Mouse (Mus musculus) neural tube, embryonic 14.5 days (tissue): ENCODE data around the gene Gda. TPM values are rescaled to one million over a fixed set of nuclear protein-coding genes. Genes with fewer than 3 reads are reported as not detected.

Experiments used
- ATAC-seq: fragments of 200-750 bp; cut with Nextera tagmentation; 2 replicates; pipeline ENCODE4 v1.8.0; 2017; ENCODE audit warnings: low read depth, mild to moderate bottlenecking, moderate TSS enrichment, moderate library complexity
- H3K27ac ChIP-seq: fragments of 300-500 bp; sonication (generic); 2 replicates; pipeline ENCODE4 v1.5.1; 2014; ENCODE audit warnings: low read depth, mild to moderate bottlenecking, control low read depth, low read length, moderate library complexity, mixed read lengths
- H3K27me3 ChIP-seq: fragments of 300-500 bp; sonication (generic); 2 replicates; pipeline ENCODE4 v1.6.1; 2014; ENCODE audit warnings: low read length; ENCODE audit not compliant: control insufficient read depth, insufficient read depth
- H3K36me3 ChIP-seq: fragments of 300-500 bp; sonication (generic); 2 replicates; pipeline ENCODE4 v1.6.1; 2014; ENCODE audit warnings: low read length, mixed read lengths; ENCODE audit not compliant: control insufficient read depth, insufficient read depth
- H3K4me1 ChIP-seq: fragments of 300-500 bp; sonication (generic); 2 replicates; pipeline ENCODE4 v1.6.1; 2014; ENCODE audit warnings: low read length; ENCODE audit not compliant: control insufficient read depth, insufficient read depth
- H3K4me2 ChIP-seq: fragments of 300-500 bp; sonication (generic); 2 replicates; pipeline ENCODE4 v1.6.1; 2014; ENCODE audit warnings: mild to moderate bottlenecking, low read depth, low read length, control low read depth
- H3K4me3 ChIP-seq: fragments of 300-500 bp; sonication (generic); 2 replicates; pipeline ENCODE4 v1.5.1; 2014; ENCODE audit warnings: low read depth, low read length, control low read depth, mixed read lengths
- H3K9ac ChIP-seq: fragments of 300-500 bp; sonication (generic); replicated peaks from 2 replicates; pipeline ENCODE4 v1.6.1; 2014; ENCODE audit warnings: low read depth, mild to moderate bottlenecking, control low read depth, low read length, mixed read lengths
- H3K9me3 ChIP-seq: fragments of 300-500 bp; sonication (generic); 2 replicates; pipeline ENCODE4 v1.6.1; 2016; ENCODE audit warnings: low read length; ENCODE audit not compliant: control insufficient read depth
- WGBS: fragments of 180-500 bp; shearing (Covaris S2); extraction: QIAGEN DNeasy Blood & Tissue Kit; methylation state at CpG from one replicate; pipeline ENCODE4 v1.1.7; 2014; 5-methylcytosine and 5-hydroxymethylcytosine counted together
- polyA plus RNA-seq: library from polyadenylated mRNA; unstranded; fragments of >200 nt; fragmentation: Nextera tagmentation; extraction: Ambion mirVana; gene quantifications from 2 replicates; pipeline ENCODE4 v1.2.1, GENCODE M21; 2014

Gda gene
- polyA plus RNA-seq, 1 experiment from 2014 or later = 0.60 TPM

DNA sequence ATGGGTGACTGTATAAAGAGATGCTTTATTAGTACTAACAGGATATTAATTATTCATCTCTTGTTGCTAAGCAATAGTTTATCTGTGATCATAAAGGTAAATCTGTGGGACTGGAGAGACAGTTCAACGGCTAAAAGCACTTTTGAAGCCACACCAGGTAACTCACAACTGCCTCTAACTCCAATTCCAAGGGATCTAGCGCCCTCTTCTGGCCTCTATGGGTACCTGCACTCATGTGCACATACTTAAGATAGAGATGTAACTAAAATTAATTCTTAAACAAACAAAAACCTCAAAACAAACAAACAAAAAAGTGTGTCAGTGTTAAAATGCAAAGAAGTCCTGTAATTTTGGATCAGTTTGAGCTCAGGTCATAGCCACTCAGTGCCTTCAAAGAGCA, 101.9 kb downstream of the Gda start:
- Histone ChIP-seq H3K9ac (no peak overlapping the region), H3K4me2 (no peak overlapping the region), H3K9me3 (no peaks in the 10 kb centered on the region), H3K4me1 (no peaks in the 10 kb centered on the region), H3K4me3 (no peak overlapping the region), H3K27me3 (no peaks in the 10 kb centered on the region), H3K36me3 (no peaks in the 10 kb centered on the region), H3K27ac (no peak overlapping the region)
- no peak for ATAC-seq
- WGBS = 42% methylated on average over 2 of the region's 2 CpGs

DNA sequence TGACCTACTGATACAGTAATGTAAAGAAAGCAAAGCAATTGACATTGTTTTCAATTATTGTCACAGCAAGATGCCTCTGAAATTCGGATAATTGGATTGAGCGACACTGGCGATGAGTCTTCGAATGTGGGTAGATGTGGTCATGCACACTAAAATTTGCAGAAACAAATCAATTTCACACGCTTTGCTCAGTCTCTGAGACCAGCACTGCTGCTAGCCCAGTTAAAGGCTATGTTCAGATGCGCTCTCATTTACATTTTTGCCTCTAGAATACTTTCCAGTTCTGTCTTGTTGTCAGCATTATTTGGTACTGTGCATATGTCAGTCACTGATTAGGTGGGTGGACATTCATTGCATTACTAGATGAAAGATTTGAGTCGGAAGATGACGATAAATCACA, 102.5 kb downstream of the Gda start:
- WGBS = 44% methylated on average over 8 of the region's 8 CpGs
- peak; percentile 36 for ATAC-seq
- H3K36me3 ChIP-seq = no peaks in the 10 kb centered on the region
- H3K27me3 ChIP-seq = no peaks in the 10 kb centered on the region
- no peaks in the 10 kb centered on the region for H3K9me3 ChIP-seq
- no peak overlapping the region for H3K4me2 ChIP-seq
- no peak overlapping the region for H3K9ac ChIP-seq
- no peak overlapping the region for H3K4me3 ChIP-seq
- H3K27ac ChIP-seq = no peak overlapping the region
- H3K4me1 ChIP-seq = no peaks in the 10 kb centered on the region

DNA sequence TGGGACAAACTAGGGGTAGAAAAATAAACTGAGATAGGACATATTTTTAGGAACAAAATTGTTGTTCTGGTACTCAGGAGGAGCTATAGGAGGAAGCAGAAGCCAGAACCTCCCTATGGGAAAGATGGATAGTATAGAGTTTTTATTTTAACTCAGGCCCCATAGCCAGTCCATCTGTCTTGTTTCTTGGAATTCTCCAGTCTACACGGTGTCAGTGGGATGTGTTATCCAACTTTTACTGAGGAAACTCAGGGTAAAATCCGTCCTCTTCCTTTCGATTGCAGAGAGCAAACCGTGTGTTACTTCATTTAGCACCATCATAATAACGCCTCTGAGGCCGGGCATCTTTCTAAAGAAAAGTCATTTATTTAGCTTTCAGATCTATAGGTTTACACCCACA, 104.1 kb downstream of the Gda start:
- Histone ChIP-seq H3K4me2 (no peak overlapping the region), H3K9ac (no peak overlapping the region), H3K4me3 (no peak overlapping the region), H3K36me3 (no peaks in the 10 kb centered on the region), H3K4me1 (no peaks in the 10 kb centered on the region), H3K27me3 (no peaks in the 10 kb centered on the region), H3K27ac (no peak overlapping the region), H3K9me3 (no peaks in the 10 kb centered on the region)
- ATAC-seq = no peak
- WGBS = 94% methylated on average over 6 of the region's 6 CpGs

DNA sequence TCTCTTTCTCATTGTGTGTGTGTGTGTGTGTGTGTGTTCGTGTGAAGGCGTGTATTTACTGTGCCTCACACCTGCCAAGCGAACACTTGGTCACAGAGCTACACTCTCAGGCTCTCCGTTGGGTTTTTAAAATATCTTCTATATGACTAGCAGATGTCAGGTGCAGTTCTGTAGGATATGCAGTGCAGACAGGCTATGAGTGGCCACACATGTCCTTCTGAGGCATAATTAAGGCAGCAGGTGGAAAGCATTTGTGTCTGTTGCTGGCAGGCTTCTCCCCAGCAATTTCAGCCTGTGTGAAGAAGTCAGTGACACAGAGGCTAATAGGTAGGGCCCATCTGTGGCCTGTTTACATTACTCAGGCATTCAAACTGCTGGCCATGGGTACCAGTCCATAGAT, 104.7 kb downstream of the Gda start:
- Histone ChIP-seq H3K9ac (no peak overlapping the region), H3K4me1 (no peaks in the 10 kb centered on the region), H3K4me3 (no peak overlapping the region), H3K9me3 (no peaks in the 10 kb centered on the region), H3K27me3 (no peaks in the 10 kb centered on the region), H3K27ac (no peak overlapping the region), H3K4me2 (no peak overlapping the region), H3K36me3 (no peaks in the 10 kb centered on the region)
- ATAC-seq = no peak; the same call in 1 of the 2 replicates
- WGBS = 67% methylated on average over 4 of the region's 4 CpGs

DNA sequence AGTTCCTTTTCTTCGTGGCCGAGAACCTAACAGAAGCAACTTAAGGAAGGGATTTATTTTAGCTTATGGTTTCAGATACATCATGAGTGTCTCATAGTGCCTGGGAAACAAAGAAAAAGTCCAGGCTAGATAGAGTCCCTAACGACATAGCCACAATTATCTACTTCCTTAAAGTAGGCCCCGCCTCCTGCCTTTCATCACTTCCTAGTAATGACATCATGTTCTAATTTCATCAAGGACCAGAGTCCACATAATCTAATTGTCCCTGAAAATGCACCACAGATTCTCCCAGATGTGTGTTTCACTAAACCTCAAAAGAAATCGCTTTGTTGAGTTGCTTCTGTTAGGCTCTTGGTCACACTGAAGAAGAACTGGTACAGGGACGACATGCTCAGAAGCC, 115.5 kb downstream of the Gda start:
- H3K27ac ChIP-seq = no peak overlapping the region
- no peaks in the 10 kb centered on the region for H3K36me3 ChIP-seq
- H3K9ac ChIP-seq = no peak overlapping the region
- no peak overlapping the region for H3K4me2 ChIP-seq
- H3K4me1 ChIP-seq = no peaks in the 10 kb centered on the region
- H3K27me3 ChIP-seq = no peaks in the 10 kb centered on the region
- ATAC-seq = no peak
- WGBS = 94% methylated on average over 6 of the region's 6 CpGs
- no peaks in the 10 kb centered on the region for H3K9me3 ChIP-seq
- H3K4me3 ChIP-seq = no peak overlapping the region

DNA sequence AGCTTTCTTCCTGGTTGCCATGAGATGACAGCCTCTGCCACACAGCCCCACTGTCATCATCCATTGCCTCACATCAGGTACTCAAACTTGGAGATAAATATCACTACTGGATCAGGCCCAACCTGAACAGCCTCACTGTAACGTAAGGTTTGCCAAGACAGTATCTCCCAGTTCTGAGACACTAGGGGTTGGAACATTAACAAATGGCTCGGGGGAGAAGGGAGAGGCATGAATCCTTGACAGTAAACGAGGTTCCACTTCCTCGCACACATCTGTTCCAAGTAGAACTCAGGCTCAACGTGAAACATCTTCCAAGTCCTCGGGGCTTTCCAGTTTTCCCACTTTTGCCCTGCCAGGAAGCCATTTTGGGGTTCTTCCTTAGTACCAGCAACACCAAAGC, 123.6 kb downstream of the Gda start:
- Histone ChIP-seq H3K4me2 (no peak overlapping the region), H3K4me1 (no peaks in the 10 kb centered on the region), H3K9me3 (no peaks in the 10 kb centered on the region), H3K9ac (no peak overlapping the region), H3K27ac (no peak overlapping the region), H3K36me3 (no peaks in the 10 kb centered on the region), H3K4me3 (no peak overlapping the region), H3K27me3 (no peaks in the 10 kb centered on the region)
- WGBS = 83% methylated on average over 6 of the region's 6 CpGs
- no peak for ATAC-seq

DNA sequence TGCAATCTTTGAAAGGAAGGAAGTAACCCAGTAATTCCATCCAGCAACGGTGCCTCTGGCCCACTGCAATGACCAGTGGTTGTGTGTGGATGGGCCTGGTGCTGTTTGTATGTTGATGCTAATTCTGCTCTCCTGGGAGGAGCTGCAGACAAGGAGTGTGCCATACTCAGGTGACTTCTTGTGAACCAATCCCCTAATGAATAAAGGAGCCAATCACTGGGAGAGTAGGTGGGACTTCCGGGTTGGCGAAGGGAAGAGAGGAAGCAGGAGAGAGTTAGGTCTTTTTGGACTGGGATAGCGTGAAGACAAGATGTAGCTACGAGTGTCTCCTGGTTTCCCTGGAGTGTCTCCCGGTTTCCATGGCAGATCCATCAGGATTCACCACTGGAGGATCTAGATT, 126.6 kb downstream of the Gda start:
- Histone ChIP-seq H3K27me3 (no peaks in the 10 kb centered on the region), H3K36me3 (no peaks in the 10 kb centered on the region), H3K27ac (no peak overlapping the region), H3K4me2 (no peak overlapping the region), H3K9ac (no peak overlapping the region), H3K4me3 (no peak overlapping the region), H3K9me3 (no peaks in the 10 kb centered on the region), H3K4me1 (no peaks in the 10 kb centered on the region)
- 96% methylated on average over 6 of the region's 6 CpGs for WGBS
- no peak for ATAC-seq

Other genes starting within 250 kb of the Gda start
- 202 and 218 TPM in 2 replicates for gene Zfand5, start 201.2 kb downstream of the Gda start, polyA plus RNA-seq
- gene 1110059E24Rik, start 179.5 kb upstream of the Gda start, polyA plus RNA-seq = 53.2 and 64.9 TPM in 2 replicates
- 56.0 and 61.7 TPM in 2 replicates for gene Abhd17b, start 179.7 kb upstream of the Gda start, polyA plus RNA-seq